ENCODE assay signal across 8 mouse cellular contexts in the genomic region with DNA sequence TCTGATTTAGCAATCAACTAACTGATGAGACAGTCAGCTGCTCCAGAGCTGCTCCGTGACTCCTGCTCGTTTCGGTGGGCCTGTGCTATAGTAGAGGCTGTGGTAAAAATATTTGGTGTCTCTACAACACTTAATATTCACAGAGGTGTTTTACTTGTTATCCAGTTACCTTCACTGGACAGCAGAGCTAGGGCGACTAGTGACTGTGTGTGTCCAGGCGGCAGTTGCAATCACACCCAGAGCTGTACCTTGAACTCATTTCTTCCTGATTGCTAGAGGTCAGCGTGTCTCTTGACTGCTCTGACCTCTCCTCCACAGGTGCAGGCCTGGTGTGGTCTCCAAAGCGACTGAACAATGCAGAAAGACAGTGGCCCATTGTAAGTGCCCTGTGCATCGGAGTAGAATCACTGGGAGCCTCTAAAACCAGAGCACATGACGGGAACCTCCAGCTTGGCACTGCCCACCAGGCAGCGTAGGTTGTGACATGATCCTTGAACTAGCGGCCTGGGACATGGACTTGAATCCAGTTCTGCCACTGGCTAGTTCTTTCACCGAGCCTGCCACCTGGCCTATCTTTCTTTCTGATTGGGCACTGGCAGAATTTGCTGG. TPM values are rescaled to one million over a fixed set of nuclear protein-coding genes. Genes with fewer than 3 reads are reported as not detected.
A peak's percentile ranks its signal among the peaks of the same experiment; 100 is the strongest.
DNase-seq lines count a peak whose midpoint lies in the region; ATAC-seq and TF ChIP-seq lines count a peak whose summit lies in the region.

No protein-coding gene starts in this region.

- H3K27me3 ChIP-seq in lung, embryonic 16.5 days (ENCODE audit: control insufficient read depth, insufficient read depth, low read depth, low read length) = no peaks in the 10 kb centered on the region
- H3K27me3 ChIP-seq in embryonic facial prominence, embryonic 11.5 days (ENCODE audit: control insufficient read depth, insufficient read depth, low read length) = no peaks in the 10 kb centered on the region
- no peaks in the 10 kb centered on the region for H3K27me3 ChIP-seq in hindbrain, postnatal 0 days (ENCODE audit: insufficient read depth, low read length)
- H3K27me3 ChIP-seq in liver, postnatal 0 days (ENCODE audit: insufficient read depth, low read length) = no peaks in the 10 kb centered on the region
- no peaks in the 10 kb centered on the region for H3K27me3 ChIP-seq in stomach, postnatal 0 days (ENCODE audit: control insufficient read depth, insufficient read depth, low read length)

- 39% methylated on average over 12 of the region's 12 CpGs for WGBS in lung, embryonic 16.5 days
- WGBS in embryonic facial prominence, embryonic 11.5 days = 32% methylated on average over 12 of the region's 12 CpGs
- WGBS in hindbrain, postnatal 0 days = 25% methylated on average over 12 of the region's 12 CpGs
- 23% methylated on average over 12 of the region's 12 CpGs for WGBS in liver, postnatal 0 days (ENCODE audit: insufficient replicate concordance)
- 31% methylated on average over 12 of the region's 12 CpGs for WGBS in stomach, postnatal 0 days

- peak overlapping the region; percentile 75 for H3K4me2 ChIP-seq in lung, embryonic 16.5 days (ENCODE audit: low read depth, low read length)
- H3K4me2 ChIP-seq in embryonic facial prominence, embryonic 11.5 days (ENCODE audit: low read depth, low read length) = peak overlapping the region; percentile 80
- peak overlapping the region; percentile 71 for H3K4me2 ChIP-seq in hindbrain, postnatal 0 days (ENCODE audit: low read depth, low read length)
- peak overlapping the region; percentile 71 for H3K4me2 ChIP-seq in liver, postnatal 0 days (ENCODE audit: low read depth, low read length)
- peak overlapping the region; percentile 70 for H3K4me2 ChIP-seq in stomach, postnatal 0 days (replicated peaks; ENCODE audit: low read depth)

- peaks cover 11% of the 10 kb centered on the region for H3K4me1 ChIP-seq in lung, embryonic 16.5 days (replicated peaks; ENCODE audit: control insufficient read depth, insufficient read depth, low read length)
- H3K4me1 ChIP-seq in embryonic facial prominence, embryonic 11.5 days (ENCODE audit: control insufficient read depth, insufficient read depth, low read length) = no peaks in the 10 kb centered on the region
- H3K4me1 ChIP-seq in hindbrain, postnatal 0 days (ENCODE audit: insufficient read depth, low read length) = peaks cover 14% of the 10 kb centered on the region
- peaks cover 38% of the 10 kb centered on the region for H3K4me1 ChIP-seq in liver, postnatal 0 days (ENCODE audit: insufficient read depth)
- H3K4me1 ChIP-seq in stomach, postnatal 0 days (replicated peaks; ENCODE audit: control insufficient read depth, insufficient read depth) = 0 out of 2 replicates have a peak, but pooled peaks cover 2% of the 10 kb centered on the region

- ATAC-seq in lung, embryonic 16.5 days (ENCODE audit: low read depth) = peak; percentile 26
- ATAC-seq in embryonic facial prominence, embryonic 11.5 days (replicated peaks; ENCODE audit: insufficient number of reproducible peaks, low FRiP score, low TSS enrichment, low read depth) = no peak
- ATAC-seq in hindbrain, postnatal 0 days = no peak
- ATAC-seq in liver, postnatal 0 days = 0 out of 2 replicates have a peak, but pooled peaks have one; percentile 0
- ATAC-seq in stomach, postnatal 0 days (ENCODE audit: low FRiP score, low TSS enrichment) = peak; percentile 36; the same call in 1 of the 2 replicates
- no peak for ATAC-seq in activated CD4-positive, CD25-positive, alpha-beta regulatory T cell, adult 4 months

- no peak for TF ChIP-seq CTCF in hindbrain, postnatal 0 days (IDR thresholded peaks at IDR 0.05; ENCODE audit: low read depth)
- no peak for TF ChIP-seq CTCF in liver, postnatal 0 days (IDR thresholded peaks at IDR 0.05; ENCODE audit: low read depth)
- no peak for TF ChIP-seq CTCF in stomach, postnatal 0 days (IDR thresholded peaks at IDR 0.05; ENCODE audit: low read depth)

- no peak for TF ChIP-seq EP300 in liver, postnatal 0 days (IDR thresholded peaks at IDR 0.05; ENCODE audit: low read depth)
- TF ChIP-seq EP300 in stomach, postnatal 0 days (optimal IDR thresholded peaks at IDR 0.05) = no peak

- H3K36me3 ChIP-seq in lung, embryonic 16.5 days (ENCODE audit: control insufficient read depth, insufficient read depth, low read length) = peaks cover 17% of the 10 kb centered on the region
- H3K36me3 ChIP-seq in embryonic facial prominence, embryonic 11.5 days (replicated peaks; ENCODE audit: control insufficient read depth, insufficient read depth, low read depth, low read length) = peaks cover 4% of the 10 kb centered on the region
- peaks cover 13% of the 10 kb centered on the region; the same call in 1 of the 2 replicates for H3K36me3 ChIP-seq in hindbrain, postnatal 0 days (ENCODE audit: insufficient read depth, low read length)
- peaks cover 52% of the 10 kb centered on the region for H3K36me3 ChIP-seq in liver, postnatal 0 days (replicated peaks; ENCODE audit: insufficient read depth, low read length)
- peaks cover 13% of the 10 kb centered on the region; the same call in 1 of the 2 replicates for H3K36me3 ChIP-seq in stomach, postnatal 0 days (ENCODE audit: control insufficient read depth, insufficient read depth, low read length)

- H3K9me3 ChIP-seq in lung, embryonic 16.5 days (ENCODE audit: control insufficient read depth, low read length) = no peaks in the 10 kb centered on the region
- H3K9me3 ChIP-seq in embryonic facial prominence, embryonic 11.5 days (replicated peaks; ENCODE audit: control insufficient read depth, low read length) = no peaks in the 10 kb centered on the region
- H3K9me3 ChIP-seq in hindbrain, postnatal 0 days (ENCODE audit: low read length) = no peaks in the 10 kb centered on the region
- no peaks in the 10 kb centered on the region for H3K9me3 ChIP-seq in liver, postnatal 0 days (ENCODE audit: low read length)
- H3K9me3 ChIP-seq in stomach, postnatal 0 days (ENCODE audit: control insufficient read depth, low read length) = no peaks in the 10 kb centered on the region

- no peak for DNase-seq in lung, adult 18-20 months
- peak; percentile 3 for DNase-seq in embryonic facial prominence, embryonic 11.5 days (ENCODE audit: low spot score)
- no peak for DNase-seq in hindbrain, postnatal 0 days (ENCODE audit: low spot score)
- DNase-seq in liver, postnatal 0 days = peak; percentile 30
- peak; percentile 38 for DNase-seq in stomach, postnatal 0 days (ENCODE audit: low spot score)
- DNase-seq in layer of hippocampus, postnatal 10 days (ENCODE audit: low spot score in 2 of 2) = no peak

- H3K4me3 ChIP-seq in lung, embryonic 16.5 days (ENCODE audit: low read length) = peak overlapping the region; percentile 75
- H3K4me3 ChIP-seq in embryonic facial prominence, embryonic 11.5 days (ENCODE audit: low read depth, low read length) = peak overlapping the region; percentile 58
- peak overlapping the region; percentile 48 for H3K4me3 ChIP-seq in hindbrain, postnatal 0 days (ENCODE audit: low read length)
- peak overlapping the region; percentile 70 for H3K4me3 ChIP-seq in liver, postnatal 0 days (ENCODE audit: low read depth, low read length)
- peak overlapping the region; percentile 68 for H3K4me3 ChIP-seq in stomach, postnatal 0 days (ENCODE audit: low read depth, low read length)

- peak overlapping the region; percentile 88; the same call in 1 of the 2 replicates for H3K27ac ChIP-seq in lung, embryonic 16.5 days (ENCODE audit: low read length)
- H3K27ac ChIP-seq in embryonic facial prominence, embryonic 11.5 days (replicated peaks; ENCODE audit: low read depth, low read length) = peak overlapping the region; percentile 80
- H3K27ac ChIP-seq in hindbrain, postnatal 0 days = peak overlapping the region; percentile 84
- H3K27ac ChIP-seq in liver, postnatal 0 days (ENCODE audit: low read depth) = peak overlapping the region; percentile 94
- H3K27ac ChIP-seq in stomach, postnatal 0 days (replicated peaks) = peak overlapping the region; percentile 96

- H3K9ac ChIP-seq in lung, embryonic 16.5 days (ENCODE audit: low read length) = peak overlapping the region; percentile 79
- H3K9ac ChIP-seq in embryonic facial prominence, embryonic 11.5 days (replicated peaks; ENCODE audit: low read length) = peak overlapping the region; percentile 80
- peak overlapping the region; percentile 46 for H3K9ac ChIP-seq in hindbrain, postnatal 0 days (replicated peaks; ENCODE audit: low read length)
- H3K9ac ChIP-seq in liver, postnatal 0 days (replicated peaks) = peak overlapping the region; percentile 81
- H3K9ac ChIP-seq in stomach, postnatal 0 days (ENCODE audit: low read length) = peak overlapping the region; percentile 70

RNA-seq across cellular contexts. Expression of a gene that starts 0.8 kb away (rescaled TPM):
- 204 and 223 TPM in 2 replicates for polyA plus RNA-seq in lung, embryonic 16.5 days (2015; fragmentation: Nextera tagmentation; extraction: Ambion mirVana)
- 218 and 225 TPM in 2 replicates for polyA plus RNA-seq in embryonic facial prominence, embryonic 11.5 days (2014; fragmentation: Nextera tagmentation; extraction: Ambion mirVana)
- 45.5 and 63.2 TPM in 2 replicates for total RNA-seq in hindbrain, postnatal 0 days (2014; rRNA removed)
- polyA plus RNA-seq in hindbrain, postnatal 0 days (2015; fragmentation: Nextera tagmentation; extraction: Ambion mirVana) = 140 and 141 TPM in 2 replicates
- 383 and 408 TPM in 2 replicates for polyA plus RNA-seq in liver, postnatal 0 days (2015; fragmentation: Nextera tagmentation; extraction: Ambion mirVana)
- 298 and 302 TPM in 2 replicates for polyA plus RNA-seq in stomach, postnatal 0 days (2015; fragmentation: Nextera tagmentation; extraction: Ambion mirVana)
- total RNA-seq in layer of hippocampus, postnatal 10 days (2021) = 10 to 100 TPM; 66.6 to 75.7 TPM
- 100 to 1,000 TPM; 173 to 200 TPM for polyA plus RNA-seq in activated CD4-positive, CD25-positive, alpha-beta regulatory T cell, adult 4 months (2017; shearing (Covaris generic))

RNA-seq across cellular contexts. Expression of a gene that starts 16.1 kb away (rescaled TPM):
- 60.6 and 62.2 TPM in 2 replicates for polyA plus RNA-seq in lung, embryonic 16.5 days (2015; fragmentation: Nextera tagmentation; extraction: Ambion mirVana)
- polyA plus RNA-seq in embryonic facial prominence, embryonic 11.5 days (2014; fragmentation: Nextera tagmentation; extraction: Ambion mirVana) = 78.2 and 79.1 TPM in 2 replicates
- total RNA-seq in hindbrain, postnatal 0 days (2014; rRNA removed) = 34.2 and 42.2 TPM in 2 replicates
- 45.8 and 50.6 TPM in 2 replicates for polyA plus RNA-seq in hindbrain, postnatal 0 days (2015; fragmentation: Nextera tagmentation; extraction: Ambion mirVana)
- 43.1 and 45.8 TPM in 2 replicates for polyA plus RNA-seq in liver, postnatal 0 days (2015; fragmentation: Nextera tagmentation; extraction: Ambion mirVana)
- polyA plus RNA-seq in stomach, postnatal 0 days (2015; fragmentation: Nextera tagmentation; extraction: Ambion mirVana) = 60.2 and 63.8 TPM in 2 replicates
- total RNA-seq in layer of hippocampus, postnatal 10 days (2021) = 10 to 100 TPM; 34.8 to 34.9 TPM
- polyA plus RNA-seq in activated CD4-positive, CD25-positive, alpha-beta regulatory T cell, adult 4 months (2017; shearing (Covaris generic)) = 10 to 100 TPM; 70.4 to 94.2 TPM

Comparison
In these comparisons a context has a peak if more than half of its experiments do, and no peak if none do; other contexts are left out.
1. ATAC-seq: peak in lung, embryonic 16.5 days (single experiment), liver, postnatal 0 days (single experiment) and stomach, postnatal 0 days (single experiment); none in embryonic facial prominence, embryonic 11.5 days (single experiment), hindbrain, postnatal 0 days (single experiment) and activated CD4-positive, CD25-positive, alpha-beta regulatory T cell, adult 4 months (single experiment).
2. DNase-seq: peak in embryonic facial prominence, embryonic 11.5 days (single experiment), liver, postnatal 0 days (single experiment) and stomach, postnatal 0 days (single experiment); none in lung, adult 18-20 months (0 of 2), hindbrain, postnatal 0 days (single experiment) and layer of hippocampus, postnatal 10 days (0 of 2).
3. Peak in every context shown above with its lines, with median percentiles within 50 percentile points of each other: H3K27ac ChIP-seq, H3K4me2 ChIP-seq, H3K4me3 ChIP-seq and H3K9ac ChIP-seq.